Mouse (Mus musculus) urinary bladder, adult 18-20 months (tissue): ENCODE data around the gene Dbi.

Experiments
- DNase-seq, 2 experiments: peaks; one replicate each; pipeline ENCODE4 v3.0.0; 2022; ENCODE audit warnings: low spot score in 2 of 2, mixed read lengths in 2 of 2

Dbi gene

GRCm38 (mm10) chr1:120121930-120122530 lies 1.2 kb upstream of the Dbi start:
- DNase-seq = no peak

GRCm38 (mm10) chr1:120120141-120120968 lies 523 bp downstream of the Dbi start:
- peak; percentile 35 to 50 for DNase-seq

GRCm38 (mm10) chr1:120119389-120119788 lies 1.5 kb downstream of the Dbi start:
- no peak for DNase-seq

GRCm38 (mm10) chr1:120118854-120119253 lies 2.0 kb downstream of the Dbi start:
- DNase-seq = no peak

- DNase-seq = no peak
These were observed 4.8 kb downstream of the Dbi start for GRCm38 (mm10) chr1:120116106-120116505.

- no peak for DNase-seq
These were observed 5.2 kb downstream of the Dbi start for GRCm38 (mm10) chr1:120115671-120116081.

- DNase-seq = no peak
These were observed 8.4 kb downstream of the Dbi start for GRCm38 (mm10) chr1:120112251-120113187.

- no peak for DNase-seq
These were observed 9.1 kb downstream of the Dbi start for GRCm38 (mm10) chr1:120111766-120112165.

GRCm38 (mm10) chr1:120109741-120110432 lies 11.0 kb downstream of the Dbi start:
- no peak for DNase-seq

- peak; percentile 39 to 50 for DNase-seq
These were observed 15.3 kb downstream of the Dbi start for GRCm38 (mm10) chr1:120105556-120105959.

GRCm38 (mm10) chr1:120101227-120101609 lies 19.7 kb downstream of the Dbi start:
- no peak for DNase-seq

- DNase-seq = no peak
These were observed 20.2 kb downstream of the Dbi start for GRCm38 (mm10) chr1:120100456-120101226.

- DNase-seq = no peak
These were observed 21.4 kb downstream of the Dbi start for GRCm38 (mm10) chr1:120099483-120099882.

GRCm38 (mm10) chr1:120098327-120098726 lies 22.6 kb downstream of the Dbi start:
- DNase-seq = peak; percentile 59 to 67

- DNase-seq = no peak
These were observed 26.0 kb downstream of the Dbi start for GRCm38 (mm10) chr1:120094920-120095319.

- peak; percentile 76 to 79 for DNase-seq
These were observed 27.3 kb downstream of the Dbi start for GRCm38 (mm10) chr1:120093482-120094134.

GRCm38 (mm10) chr1:120090880-120091570 lies 29.9 kb downstream of the Dbi start:
- DNase-seq = no peak

GRCm38 (mm10) chr1:120089180-120089579 lies 31.7 kb downstream of the Dbi start:
- no peak for DNase-seq

- no peak for DNase-seq
These were observed 34.2 kb downstream of the Dbi start for GRCm38 (mm10) chr1:120086644-120087043.

GRCm38 (mm10) chr1:120085696-120086095 lies 35.2 kb downstream of the Dbi start:
- DNase-seq = no peak
